Mouse (Mus musculus) spleen, adult 2 months (tissue): ENCODE results near the gene 1700022I11Rik.

Experiments
- CTCF ChIP-seq: fragments of 200-500 bp; IDR thresholded peaks from 2 replicates; pipeline ENCODE4 v1.5.1; 2011; ENCODE audit warnings: mild to moderate bottlenecking, inconsistent platforms; ENCODE audit not compliant: insufficient read depth, insufficient read length, insufficient replicate concordance; ENCODE audit errors: extremely low read depth
- POLR2A ChIP-seq: fragments of 200-500 bp; IDR thresholded peaks from 2 replicates; pipeline ENCODE4 v1.6.1; 2011; ENCODE audit warnings: low read depth, low read length, inconsistent platforms

DNA sequence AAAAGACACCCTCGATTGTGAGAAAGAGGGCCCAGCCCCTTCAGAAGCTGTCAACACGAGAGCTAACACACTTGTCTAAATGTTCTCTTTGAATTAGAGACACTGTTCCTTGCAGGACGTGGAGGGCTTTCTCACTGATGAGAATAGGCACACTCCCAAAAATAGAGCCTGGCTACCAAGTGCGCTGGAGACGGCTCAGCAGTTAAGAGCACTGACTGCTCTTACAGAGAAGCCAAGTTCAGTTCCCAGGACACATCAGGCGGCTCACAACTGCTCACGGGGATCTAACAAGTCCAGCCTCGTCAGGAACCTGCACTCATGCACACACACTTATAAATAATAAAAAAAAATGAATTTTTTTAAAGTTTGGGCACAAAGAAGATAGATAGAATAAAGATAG, 10.5 kb upstream of the 1700022I11Rik start:
- TF ChIP-seq CTCF (no peak), POLR2A (no peak)
